Mouse (Mus musculus): ENCODE results near the gene Elovl2.
"Not testable (repeated sequence)": the region's sequence is repeated elsewhere in the genome, so short reads cannot be mapped to it uniquely, and the experiment has no call there.

Elovl2 gene

GRCm38 (mm10) chr13:41220304-41220834, at the start of gene Elovl2:
TSS of gene Elovl2 (minus strand) at chr13:41220405.
- DNase-seq (ENCODE audit: low spot score) = no peak

DNA sequence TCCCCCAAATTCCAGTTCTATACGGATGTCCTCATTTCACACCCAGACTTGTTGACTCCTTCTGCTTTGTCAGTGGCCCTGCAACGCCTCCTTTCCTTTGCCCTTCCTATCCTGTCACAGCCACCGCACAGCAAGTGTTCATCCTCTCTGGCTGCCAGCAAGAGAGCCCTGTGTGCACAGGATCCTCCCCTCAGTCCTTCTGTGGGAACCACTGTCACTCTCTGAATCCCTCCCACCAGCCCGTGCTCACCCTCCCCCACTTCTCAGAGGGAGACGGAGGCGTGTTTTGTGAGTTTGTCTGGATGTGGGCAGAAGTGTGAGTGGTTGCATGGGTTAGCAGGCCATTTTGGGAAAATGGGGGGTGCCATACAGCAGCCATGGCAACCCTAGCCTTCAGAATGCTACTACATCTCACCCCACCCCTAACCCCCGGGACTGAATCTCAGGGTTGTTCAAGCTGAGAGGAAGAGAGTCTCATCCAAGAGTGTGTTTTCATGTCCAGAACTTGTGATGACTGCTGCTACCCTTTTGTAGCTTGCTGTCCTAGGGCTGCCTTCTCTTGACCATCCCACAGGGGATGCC, 47.7 kb upstream of the Elovl2 start:
- DNase-seq (ENCODE audit: low spot score) = no peak

GRCm38 (mm10) chr13:41263304-41264006, 43.2 kb upstream of the Elovl2 start:
- DNase-seq (ENCODE audit: low spot score) = peak; percentile 25

DNA sequence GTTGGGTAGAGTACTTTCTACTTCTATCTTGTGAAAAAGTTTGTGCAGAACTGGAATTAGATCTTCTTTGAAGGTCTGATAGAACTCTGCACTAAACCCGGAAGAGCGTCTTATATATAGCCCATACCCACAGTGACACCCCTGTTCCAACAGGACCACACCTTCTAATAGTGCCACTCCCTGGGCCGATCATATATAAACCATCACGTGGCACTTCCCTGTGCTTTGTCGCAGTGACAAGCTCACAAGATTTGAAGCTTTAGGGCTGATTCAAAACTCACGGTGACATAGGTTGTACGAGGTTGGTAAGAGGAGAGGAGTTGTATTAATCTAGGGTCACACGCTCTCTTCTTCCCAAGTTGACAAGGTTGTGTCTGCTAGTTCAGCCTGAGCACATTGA, 41.4 kb upstream of the Elovl2 start:
- not testable (repeated sequence) for DNase-seq (ENCODE audit: low spot score)

DNA sequence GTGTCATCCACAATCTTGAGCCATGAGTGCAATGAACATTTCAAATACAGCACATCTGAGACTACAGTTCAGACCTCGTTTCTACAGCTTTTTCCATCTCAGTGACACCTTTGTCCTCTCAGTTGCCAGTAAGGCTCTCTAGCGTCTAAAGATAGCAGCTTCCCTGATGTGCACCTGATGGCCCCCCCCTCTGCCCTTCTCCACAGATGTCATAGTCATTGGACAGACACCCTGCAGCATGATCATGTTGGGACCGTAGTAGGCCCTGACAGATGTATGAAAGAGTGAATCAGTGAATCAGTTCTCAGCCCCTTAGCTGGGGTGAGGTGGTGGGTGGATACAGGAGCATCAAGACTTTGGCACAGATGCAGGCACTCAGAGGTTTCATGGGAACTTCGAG, 37.6 kb upstream of the Elovl2 start:
- DNase-seq (ENCODE audit: low spot score) = no peak

DNA sequence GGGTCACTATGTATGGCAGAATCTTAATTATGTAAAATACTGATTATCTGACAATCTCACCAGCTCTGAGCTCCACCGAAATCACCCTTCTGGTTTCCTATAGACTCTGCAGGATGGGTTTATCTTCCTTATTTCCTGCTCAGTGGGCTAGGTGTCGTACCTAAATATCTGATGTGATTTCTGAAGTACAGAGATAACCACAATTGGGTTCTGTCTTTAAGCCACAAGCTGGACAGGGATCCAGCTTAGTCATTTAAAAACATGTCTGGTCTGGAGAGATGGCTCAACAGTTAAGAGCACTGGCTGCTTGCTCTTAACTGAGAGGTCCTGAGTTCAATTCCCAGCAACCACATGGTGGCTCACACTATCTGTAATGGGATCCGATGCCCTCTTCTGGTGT, 36.8 kb upstream of the Elovl2 start:
- no peak for DNase-seq (ENCODE audit: low spot score)

DNA sequence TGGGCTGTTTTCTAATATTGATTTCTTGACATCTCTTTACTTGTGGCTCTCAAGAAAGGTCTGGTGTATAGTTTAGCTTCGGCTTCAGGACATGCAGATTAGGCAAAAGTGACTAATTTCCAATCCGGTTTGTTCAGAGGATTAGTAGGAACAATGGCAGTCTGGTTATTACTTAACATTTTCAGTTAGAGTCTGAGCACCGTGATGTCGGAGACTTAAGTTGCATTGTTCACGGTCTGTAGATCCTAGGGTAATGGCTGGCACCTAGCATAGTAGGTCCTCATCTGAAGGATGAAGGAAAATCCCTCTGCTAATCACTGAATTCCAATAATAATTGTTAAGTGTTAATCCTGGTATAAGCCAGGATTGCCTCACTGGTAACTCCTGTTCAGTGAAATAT, 35.9 kb upstream of the Elovl2 start:
- DNase-seq (ENCODE audit: low spot score) = no peak

- DNase-seq (ENCODE audit: low spot score) = no peak
These were observed 32.5 kb upstream of the Elovl2 start for GRCm38 (mm10) chr13:41252736-41253135.

DNA sequence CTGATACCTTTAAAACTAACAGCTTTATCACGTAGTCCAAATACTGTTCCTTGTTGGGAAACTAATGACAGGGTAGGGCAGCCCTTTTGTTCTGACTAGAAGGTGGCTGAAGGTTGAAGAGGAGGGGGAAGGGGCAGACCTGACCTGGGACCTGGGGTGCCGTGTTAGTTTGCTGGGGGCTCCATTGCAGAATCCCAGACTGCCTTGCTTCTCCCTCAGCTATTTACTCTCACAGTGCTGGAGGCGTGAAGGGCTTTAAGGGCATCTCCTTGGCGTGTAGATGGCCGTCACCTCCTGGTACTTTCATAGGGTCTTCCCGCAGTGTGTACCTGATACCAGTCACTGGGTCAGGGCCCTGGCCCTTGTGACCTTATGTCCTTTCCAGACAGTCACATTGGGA, 31.9 kb upstream of the Elovl2 start:
- no peak for DNase-seq (ENCODE audit: low spot score)

DNA sequence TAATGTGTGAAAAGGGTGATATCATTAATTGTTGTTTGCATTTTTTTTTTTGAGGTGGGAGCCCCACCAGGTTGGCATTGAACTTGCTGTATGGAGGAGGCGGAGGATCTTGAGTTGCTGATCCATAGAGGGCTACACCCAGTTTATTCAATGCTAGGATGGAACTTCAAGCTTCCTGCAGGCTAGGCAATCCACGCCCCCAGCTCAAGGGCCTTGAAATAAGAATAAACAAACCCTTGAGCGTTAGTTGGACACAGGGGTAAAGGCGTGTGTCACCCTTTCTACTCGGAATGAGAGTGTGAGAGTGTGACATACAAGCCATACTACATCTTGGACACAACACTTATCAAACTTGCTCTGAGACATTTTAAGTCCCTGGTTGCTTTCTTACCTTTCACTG, 31.5 kb upstream of the Elovl2 start:
- DNase-seq (ENCODE audit: low spot score) = no peak

GRCm38 (mm10) chr13:41251232-41251631, 31.0 kb upstream of the Elovl2 start:
- DNase-seq (ENCODE audit: low spot score) = not testable (repeated sequence)

DNA sequence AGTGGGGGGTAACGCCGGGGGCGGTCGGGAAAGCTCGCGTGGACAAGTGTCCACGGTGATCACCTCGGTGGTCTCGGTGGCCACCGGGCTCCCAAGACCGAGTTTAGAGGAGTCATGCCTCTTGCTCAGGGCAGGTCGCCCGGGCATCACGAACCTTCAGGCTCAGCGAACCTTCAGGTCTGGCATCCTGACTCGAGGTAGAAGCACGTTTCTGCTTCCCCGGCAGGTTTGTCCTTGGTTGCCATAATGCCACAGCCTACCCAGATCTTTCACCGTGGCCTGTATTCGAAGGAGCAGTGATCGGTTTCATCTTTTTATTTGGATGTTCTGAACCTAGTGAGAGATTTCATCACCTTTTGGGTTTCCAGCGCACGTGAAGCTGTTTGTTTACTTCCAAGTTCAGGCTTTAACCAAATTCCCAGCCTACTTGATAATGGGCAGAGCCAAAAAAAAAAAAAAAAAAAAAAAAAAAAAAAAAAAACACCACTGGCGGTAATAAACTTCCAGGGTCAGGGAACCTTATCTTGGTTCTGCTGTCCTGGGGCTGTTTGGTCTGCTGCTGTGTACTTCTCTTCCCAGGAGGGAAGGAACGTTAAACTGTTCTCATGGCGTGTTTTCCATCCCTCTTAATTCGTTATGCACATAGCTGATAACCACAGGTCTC, 30.2 kb upstream of the Elovl2 start:
- DNase-seq (ENCODE audit: low spot score) = peak; percentile 51

GRCm38 (mm10) chr13:41249538-41250317, 29.5 kb upstream of the Elovl2 start, which contains the start of gene Smim13:
TSS of gene Smim13 (plus strand) at chr13:41249844.
- peak; percentile 95 for DNase-seq (ENCODE audit: low spot score)

DNA sequence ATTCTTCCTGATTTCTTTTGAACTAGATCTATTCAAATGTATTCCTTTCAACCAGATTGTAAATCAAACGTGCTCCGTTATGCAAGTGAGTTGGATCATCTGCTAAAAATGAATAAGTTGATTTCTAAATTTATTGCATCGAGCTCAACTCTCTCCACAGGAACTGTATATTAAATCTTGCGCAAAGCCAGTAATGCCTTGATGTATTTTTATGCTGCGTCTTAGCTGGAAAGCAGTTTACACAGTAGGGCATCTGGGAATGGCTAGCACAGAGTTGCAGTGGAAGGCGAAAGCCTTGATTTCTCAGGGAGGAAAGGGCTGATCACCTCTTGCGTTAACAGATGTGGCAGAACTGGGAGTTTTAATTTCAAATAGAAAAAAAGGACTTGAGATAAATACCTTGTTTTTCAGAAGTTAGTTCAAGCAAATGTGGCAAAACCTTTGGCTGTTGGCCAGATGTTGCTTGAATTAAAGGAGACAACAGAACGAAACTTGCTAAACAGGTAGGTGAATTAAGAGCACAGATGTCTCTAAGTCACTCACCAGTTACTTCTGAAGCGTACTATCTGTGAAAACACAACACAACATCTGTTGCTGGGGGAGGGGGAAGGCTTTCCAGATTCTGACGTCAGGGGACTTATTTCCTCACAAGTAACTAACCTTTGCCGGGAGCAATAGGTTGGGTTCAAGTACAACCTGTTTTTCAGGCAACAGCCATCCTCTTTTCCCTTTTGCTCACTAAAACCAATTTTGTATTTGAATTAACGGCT, 28.7 kb upstream of the Elovl2 start:
- no peak for DNase-seq (ENCODE audit: low spot score)

- DNase-seq (ENCODE audit: low spot score) = no peak
These were observed 24.2 kb upstream of the Elovl2 start for GRCm38 (mm10) chr13:41244306-41244830.

GRCm38 (mm10) chr13:41241557-41241956, 21.4 kb upstream of the Elovl2 start:
- DNase-seq (ENCODE audit: low spot score) = no peak

DNA sequence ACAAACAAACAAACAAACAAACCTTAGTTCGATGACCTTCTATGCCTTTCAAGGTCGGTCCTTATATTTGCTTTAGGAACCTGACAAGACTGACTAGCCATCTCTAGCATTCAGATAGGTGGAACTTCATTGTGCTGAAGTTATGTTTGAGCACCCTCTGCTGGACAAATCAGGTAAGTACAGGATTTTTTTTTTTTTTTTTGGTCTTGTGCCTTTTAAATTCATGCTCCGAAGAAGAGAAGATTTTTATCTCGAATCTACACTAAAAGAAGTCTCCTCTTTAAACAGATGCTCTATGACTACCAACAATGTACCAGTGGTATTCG, 18.6 kb upstream of the Elovl2 start:
- peak; percentile 73 for DNase-seq (ENCODE audit: low spot score)

DNA sequence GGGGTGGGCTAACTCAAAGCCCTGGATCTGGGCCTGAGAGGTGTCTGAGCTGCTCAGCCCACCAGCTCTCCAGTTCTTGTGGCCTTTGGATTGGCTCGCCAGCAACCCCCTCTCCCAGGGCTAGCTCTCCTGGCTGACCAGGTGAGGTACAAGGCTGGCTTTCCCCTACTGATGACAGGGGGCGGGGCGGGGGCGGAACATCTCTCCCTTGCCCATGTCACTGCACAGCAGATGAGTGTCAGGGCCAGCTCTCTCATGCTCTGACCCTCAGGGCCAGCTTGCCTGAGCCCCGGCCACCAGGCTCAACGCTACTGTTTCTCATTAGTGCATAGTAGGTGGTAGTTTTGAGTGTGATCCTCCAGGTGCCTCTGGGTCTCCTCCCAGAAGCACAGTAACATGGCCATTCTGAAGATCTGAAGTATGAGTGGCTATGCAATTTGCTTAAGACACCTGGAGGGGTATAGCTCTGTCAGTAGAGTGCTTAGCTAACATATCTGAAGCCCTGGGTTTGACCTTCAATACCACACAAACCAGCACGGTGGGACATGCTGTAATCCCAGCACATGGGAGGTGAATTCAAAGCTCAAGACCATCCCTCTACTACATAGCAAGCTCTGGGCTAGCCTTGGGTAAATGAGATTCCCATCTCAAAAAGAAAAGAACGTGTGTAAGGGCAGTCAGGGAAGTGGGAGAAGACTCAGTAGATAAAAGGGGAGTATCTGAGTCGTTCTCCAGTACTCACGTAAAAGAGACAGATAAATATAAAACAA, 18.0 kb upstream of the Elovl2 start:
- no peak for DNase-seq (ENCODE audit: low spot score)

DNA sequence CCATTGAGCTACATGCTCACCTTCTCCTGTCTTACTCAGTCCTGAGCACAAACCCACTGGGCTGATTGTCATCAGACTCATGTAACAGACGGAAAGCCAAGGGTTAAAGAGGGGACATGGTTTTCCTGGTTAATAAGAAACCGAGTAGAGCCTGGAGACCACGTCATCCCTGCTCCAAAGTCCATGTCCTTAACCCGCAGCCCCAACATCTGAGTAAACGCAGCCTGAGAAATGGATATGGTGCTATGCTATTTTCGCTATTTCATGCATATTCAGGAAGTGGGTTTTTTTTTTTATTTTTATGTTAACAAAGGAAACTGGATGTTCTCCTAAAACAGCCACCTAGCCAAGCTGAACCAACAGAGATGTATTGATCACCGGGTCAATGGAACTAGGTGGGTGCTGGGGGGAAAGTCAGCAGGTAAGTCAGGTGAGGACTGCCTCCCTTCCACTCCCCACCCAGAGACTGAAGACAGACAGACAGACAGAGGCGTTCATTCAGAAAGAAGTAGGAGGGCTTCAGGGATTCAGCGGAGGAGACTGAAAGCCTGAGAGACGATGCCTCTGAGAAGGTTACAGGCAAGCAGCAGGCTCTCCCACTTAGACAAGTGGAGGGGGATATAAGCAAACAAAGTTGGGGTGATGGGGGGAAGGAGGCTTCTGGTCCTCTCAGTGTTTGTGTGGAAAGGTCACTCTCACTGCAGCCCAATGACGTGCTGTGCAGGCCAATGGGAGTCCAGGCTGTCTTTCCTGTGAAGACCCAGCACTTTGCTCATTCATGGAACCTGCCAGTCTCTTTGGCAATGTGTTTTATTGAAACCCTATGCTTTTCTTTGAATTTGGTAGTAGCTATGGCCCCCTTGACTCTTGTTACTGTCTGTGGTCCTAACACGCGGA, 15.9 kb upstream of the Elovl2 start:
- DNase-seq (ENCODE audit: low spot score) = no peak

DNA sequence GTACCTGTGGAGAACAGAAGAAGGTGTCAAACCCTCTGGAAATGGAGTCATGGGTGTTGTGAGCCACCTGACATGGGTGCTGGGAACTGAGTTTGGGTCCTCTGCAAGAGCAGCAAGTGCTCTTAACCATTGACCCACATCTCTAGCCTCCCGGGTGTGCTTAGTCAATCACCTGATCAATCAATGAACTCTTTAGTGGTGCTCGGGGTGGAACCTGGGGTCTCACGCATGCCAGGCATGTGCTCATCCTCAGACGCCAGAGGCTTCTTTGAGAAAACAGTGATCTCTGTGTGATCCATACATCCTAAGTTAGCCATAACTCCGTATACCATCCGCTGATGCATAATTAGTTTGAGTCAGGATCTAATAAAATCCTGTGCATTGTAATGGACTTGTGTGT, 15.0 kb upstream of the Elovl2 start:
- no peak for DNase-seq (ENCODE audit: low spot score)
